Mouse (Mus musculus) cerebellum, postnatal 36 days (tissue): Measurements from ENCODE around the gene Srrm4.

Source experiments
- DNase-seq, 2 experiments: peaks; one replicate each; pipeline ENCODE4 v3.0.0; 2021 to 2022; ENCODE audit warnings: mixed read lengths in 2 of 2

Srrm4 gene

GRCm38 (mm10) chr5:116486135-116486534 lies 105.5 kb downstream of the Srrm4 start:
- DNase-seq, result no peak

GRCm38 (mm10) chr5:116485069-116485468 lies 106.5 kb downstream of the Srrm4 start:
- no peak for DNase-seq

GRCm38 (mm10) chr5:116484236-116484635 lies 107.4 kb downstream of the Srrm4 start:
- peak; percentile 61 to 65 for DNase-seq

- no peak for DNase-seq
Observed at GRCm38 (mm10) chr5:116478607-116479371, 112.8 kb downstream of the Srrm4 start.

GRCm38 (mm10) chr5:116476006-116476405 lies 115.6 kb downstream of the Srrm4 start:
- peak; percentile 56 to 57 for DNase-seq

- no peak for DNase-seq
Observed at GRCm38 (mm10) chr5:116461354-116462042, 130.1 kb downstream of the Srrm4 start.

GRCm38 (mm10) chr5:116459970-116460369 lies 131.6 kb downstream of the Srrm4 start:
- DNase-seq, result no peak

- DNase-seq, result no peak
Observed at GRCm38 (mm10) chr5:116457791-116458190, 133.8 kb downstream of the Srrm4 start.

- no peak for DNase-seq
Observed at GRCm38 (mm10) chr5:116456796-116457515, 134.7 kb downstream of the Srrm4 start.

GRCm38 (mm10) chr5:116453401-116453851 lies 138.2 kb downstream of the Srrm4 start:
- DNase-seq, result peak; percentile 62

- no peak for DNase-seq
Observed at GRCm38 (mm10) chr5:116450901-116451300, 140.7 kb downstream of the Srrm4 start.

- DNase-seq, result no peak
Observed at GRCm38 (mm10) chr5:116449522-116450225, 141.9 kb downstream of the Srrm4 start.

- peak in 1 of 2 experiments; percentile 31 for DNase-seq
Observed at GRCm38 (mm10) chr5:116448409-116449191, 143.0 kb downstream of the Srrm4 start.

- DNase-seq, result no peak
Observed at GRCm38 (mm10) chr5:116447821-116448350, 143.7 kb downstream of the Srrm4 start.

GRCm38 (mm10) chr5:116446552-116446951 lies 145.1 kb downstream of the Srrm4 start:
- no peak for DNase-seq

GRCm38 (mm10) chr5:116445634-116446367 lies 145.8 kb downstream of the Srrm4 start:
- no peak for DNase-seq

- DNase-seq, result peak; percentile 37 to 52
Observed at GRCm38 (mm10) chr5:116444517-116444916, 147.1 kb downstream of the Srrm4 start.

GRCm38 (mm10) chr5:116443459-116443940 lies 148.1 kb downstream of the Srrm4 start:
- DNase-seq, result peak; percentile 91 to 94

- peak; percentile 26 to 40 for DNase-seq
Observed at GRCm38 (mm10) chr5:116442697-116443458, 148.7 kb downstream of the Srrm4 start.

GRCm38 (mm10) chr5:116440251-116440650 lies 151.4 kb downstream of the Srrm4 start:
- no peak for DNase-seq
